Mouse (Mus musculus) liver, embryonic 14.5 days (tissue): ENCODE measurements around the gene Usp44. TPM values are rescaled to one million over a fixed set of nuclear protein-coding genes. Genes with fewer than 3 reads are reported as not detected.

Experiments
- ATAC-seq: fragments of 200-750 bp; cut with Nextera tagmentation; 2 replicates; pipeline ENCODE4 v1.8.0; 2017; ENCODE audit warnings: moderate number of reproducible peaks, mild to moderate bottlenecking, moderate library complexity; ENCODE audit not compliant: insufficient read depth
- DNase-seq, 3 experiments: peaks; one replicate each; pipeline ENCODE4 v3.0.0-alpha.2; 2012 to 2013; ENCODE audit warnings: low read depth in 3 of 3, low spot score in 3 of 3
- H3K27ac ChIP-seq: fragments of 300-500 bp; sonication (generic); 2 replicates; pipeline ENCODE4 v1.5.1; 2014; ENCODE audit warnings: moderate library complexity, mild to moderate bottlenecking, control low read depth, inconsistent platforms
- H3K27me3 ChIP-seq: fragments of 300-500 bp; sonication (generic); 2 replicates; pipeline ENCODE4 v1.6.1; 2014; ENCODE audit warnings: mild to moderate bottlenecking, low read length, moderate library complexity; ENCODE audit not compliant: control insufficient read depth, insufficient read depth
- H3K36me3 ChIP-seq: fragments of 300-500 bp; sonication (generic); replicated peaks from 2 replicates; pipeline ENCODE4 v1.6.1; 2014; ENCODE audit warnings: low read depth; ENCODE audit not compliant: control insufficient read depth, insufficient read depth
- H3K4me1 ChIP-seq, 2 experiments: fragments of 200-500 bp in 1 of 2; fragments of 300-500 bp in 1 of 2; sonication (generic) in 1 of 2; replicated peaks; 2 replicates each; pipeline ENCODE4 v1.6.1; 2012 to 2014; ENCODE audit warnings: antibody characterized with exemption in 1 of 2, inconsistent platforms in 1 of 2, low read length in 1 of 2; ENCODE audit not compliant: control insufficient read depth in 2 of 2, insufficient read depth in 2 of 2
- H3K4me2 ChIP-seq: fragments of 300-500 bp; sonication (generic); 2 replicates; pipeline ENCODE4 v1.6.1; 2014; ENCODE audit warnings: low read depth, mild to moderate bottlenecking, control low read depth, moderate library complexity
- H3K4me3 ChIP-seq, 2 experiments: fragments of 200-500 bp in 1 of 2; fragments of 300-500 bp in 1 of 2; sonication (generic) in 1 of 2; 2 replicates each; pipeline ENCODE4 v1.5.1; 2012 to 2014; ENCODE audit warnings: low read depth in 2 of 2, low read length in 2 of 2, mild to moderate bottlenecking in 2 of 2, control low read depth in 1 of 2, inconsistent platforms in 1 of 2, moderate library complexity in 1 of 2; ENCODE audit not compliant: insufficient read depth in 1 of 2
- H3K9ac ChIP-seq: fragments of 300-500 bp; sonication (generic); replicated peaks from 2 replicates; pipeline ENCODE4 v1.6.1; 2014; ENCODE audit warnings: mild to moderate bottlenecking, control low read depth, moderate library complexity
- H3K9me3 ChIP-seq: fragments of 300-500 bp; sonication (generic); 2 replicates; pipeline ENCODE4 v1.6.1; 2016; ENCODE audit warnings: low read length, mixed read lengths; ENCODE audit not compliant: control insufficient read depth
- CTCF ChIP-seq: IDR thresholded peaks from 2 replicates; pipeline ENCODE4 v1.5.1; 2016; ENCODE audit warnings: antibody characterized with exemption, low read depth, control low read depth
- EP300 ChIP-seq: IDR thresholded peaks from 2 replicates; pipeline ENCODE4 v1.6.1; 2016; ENCODE audit warnings: antibody characterized with exemption, low read depth
- WGBS: fragments of 180-500 bp; shearing (Covaris S2); extraction: QIAGEN DNeasy Blood & Tissue Kit; methylation state at CpG from one replicate; pipeline ENCODE4 v1.1.7; 2014; ENCODE audit not compliant: insufficient replicate concordance; 5-methylcytosine and 5-hydroxymethylcytosine counted together
- polyA plus RNA-seq, 2 experiments: library from polyadenylated mRNA; depleted of rRNA in 1 of 2; stranded (reverse) in 1 of 2; unstranded in 1 of 2; fragments of >200 nt; fragmentation: Nextera tagmentation in 1 of 2; extraction: Ambion mirVana in 1 of 2; gene quantifications; 2 replicates each; pipeline versions ENCODE4 v1.2.1 to v1.2.3; 2012 to 2014

Usp44 gene
- polyA plus RNA-seq, 2 experiments: 1.5 TPM

- ATAC-seq (no peak), DNase-seq (no peak)
- Histone ChIP-seq H3K4me2 (no peak overlapping the region), H3K27me3 (no peaks in the 10 kb centered on the region), H3K4me3 (no peak overlapping the region), H3K27ac (no peak overlapping the region), H3K9ac (no peak overlapping the region), H3K4me1 (no peaks in the 10 kb centered on the region), H3K36me3 (no peaks in the 10 kb centered on the region), H3K9me3 (no peaks in the 10 kb centered on the region)
- TF ChIP-seq CTCF (no peak), EP300 (no peak)
- WGBS: 84% methylated on average over 13 of the region's 13 CpGs
Measured at GRCm38 (mm10) chr10:93846706-93847105, 15.4 kb downstream of the Usp44 start.

- ATAC-seq: no peak
Measured at GRCm38 (mm10) chr10:93855126-93855525, 23.8 kb downstream of the Usp44 start.

GRCm38 (mm10) chr10:93856095-93856494 is 24.7 kb downstream of the Usp44 start:
- Histone ChIP-seq H3K36me3 (peaks cover 23% of the 10 kb centered on the region), H3K4me1 (no peaks in the 10 kb centered on the region), H3K4me3 (no peak overlapping the region), H3K4me2 (no peak overlapping the region), H3K9me3 (no peaks in the 10 kb centered on the region), H3K9ac (no peak overlapping the region), H3K27ac (no peak overlapping the region), H3K27me3 (no peaks in the 10 kb centered on the region)
- WGBS: 87% methylated on average over 6 of the region's 6 CpGs
- no peak for DNase-seq
- no peak for ATAC-seq
- TF ChIP-seq CTCF (no peak), EP300 (no peak)

More at GRCm38 (mm10) chr10:93855126-93855525, 23.8 kb downstream of the Usp44 start:
- 61% methylated on average over 9 of the region's 9 CpGs for WGBS
- DNase-seq: no peak
- Histone ChIP-seq H3K36me3 (peaks cover 13% of the 10 kb centered on the region), H3K9ac (no peak overlapping the region), H3K27me3 (no peaks in the 10 kb centered on the region), H3K9me3 (no peaks in the 10 kb centered on the region), H3K4me3 (no peak overlapping the region), H3K4me1 (no peaks in the 10 kb centered on the region), H3K27ac (no peak overlapping the region), H3K4me2 (no peak overlapping the region)
- TF ChIP-seq CTCF: no peak
- TF ChIP-seq EP300: no peak

- Histone ChIP-seq H3K4me1 (no peaks in the 10 kb centered on the region), H3K27ac (no peak overlapping the region), H3K4me3 (no peak overlapping the region), H3K36me3 (peaks cover 93% of the 10 kb centered on the region), H3K4me2 (no peak overlapping the region), H3K9me3 (no peaks in the 10 kb centered on the region), H3K27me3 (no peaks in the 10 kb centered on the region), H3K9ac (no peak overlapping the region)
- WGBS: 96% methylated on average over 7 of the region's 7 CpGs
- ATAC-seq: no peak
- no peak for TF ChIP-seq CTCF
- no peak for TF ChIP-seq EP300
- no peak for DNase-seq
Measured at GRCm38 (mm10) chr10:93868401-93868800, 37.0 kb downstream of the Usp44 start.

GRCm38 (mm10) chr10:93868886-93869285 is 37.5 kb downstream of the Usp44 start:
- Histone ChIP-seq H3K4me1 (no peaks in the 10 kb centered on the region; a peak in 1 of 4 replicates), H3K27ac (no peak overlapping the region), H3K27me3 (no peaks in the 10 kb centered on the region), H3K9me3 (no peaks in the 10 kb centered on the region), H3K9ac (no peak overlapping the region), H3K4me3 (no peak overlapping the region), H3K4me2 (no peak overlapping the region), H3K36me3 (peaks cover 95% of the 10 kb centered on the region)
- ATAC-seq (no peak), DNase-seq (no peak)
- WGBS: 77% methylated on average over 4 of the region's 4 CpGs
- TF ChIP-seq CTCF (no peak), EP300 (no peak)
